Mouse (Mus musculus) liver, adult 2 months (tissue): Measurements from ENCODE around the gene Gatd1.

Experiments used
- CTCF ChIP-seq: fragments of 200-500 bp; IDR thresholded peaks from 2 replicates; pipeline ENCODE4 v1.5.1; 2011; ENCODE audit warnings: low read depth, low read length, control low read depth
- POLR2A ChIP-seq: fragments of 200-500 bp; IDR thresholded peaks from 2 replicates; pipeline ENCODE4 v1.6.1; 2011; ENCODE audit warnings: low read length, control low read depth; ENCODE audit not compliant: insufficient read depth; ENCODE audit errors: extremely low read depth

DNA sequence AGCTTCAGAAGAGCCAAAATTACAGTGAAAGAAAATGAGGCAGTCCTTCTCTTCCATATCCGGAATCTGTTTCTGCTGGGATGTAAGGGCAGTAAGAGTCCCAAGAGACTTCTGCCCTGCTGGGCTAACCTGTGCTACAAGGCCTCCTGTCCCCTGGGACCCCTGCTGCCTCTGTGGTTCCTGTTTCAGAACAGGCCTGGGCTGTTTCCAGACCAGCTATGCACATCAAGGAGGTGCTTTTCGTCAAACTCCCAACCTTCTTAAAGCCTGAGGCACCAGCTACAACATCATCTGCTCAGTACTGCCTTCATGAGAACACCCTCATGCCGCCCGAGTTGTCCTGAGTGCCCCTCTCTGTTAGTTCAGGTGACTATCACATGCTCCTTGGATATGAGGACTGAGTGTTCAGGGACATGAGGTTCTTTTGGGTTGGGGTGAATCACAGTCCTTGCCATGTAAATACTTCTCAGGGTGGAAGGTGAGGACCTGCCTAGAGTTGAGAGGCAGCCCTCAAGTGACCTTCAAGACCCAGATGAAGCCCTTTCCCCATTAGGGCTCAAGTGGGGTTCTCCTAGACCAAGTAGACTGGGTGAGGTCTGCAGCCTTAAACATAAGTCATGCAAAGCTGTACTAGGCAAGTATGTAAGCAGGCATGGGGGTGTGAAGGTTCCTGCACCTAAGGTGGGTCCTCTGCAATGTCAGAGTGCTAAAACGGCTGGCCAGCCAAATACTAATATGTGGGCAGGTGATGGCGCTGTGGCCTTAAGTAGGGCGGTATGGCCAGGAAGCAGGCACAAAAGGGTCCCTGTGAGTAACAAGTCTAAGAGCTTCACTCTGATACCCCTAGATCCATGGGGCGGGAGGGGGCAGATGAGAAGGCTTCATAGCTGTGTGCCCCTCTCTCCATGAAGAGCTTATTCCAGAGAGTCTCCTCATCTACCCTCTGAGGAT, 4.1 kb upstream of the Gatd1 start:
- no peak for TF ChIP-seq POLR2A
- TF ChIP-seq CTCF = peak; percentile 34; the same call in 1 of the 2 replicates
